Mouse (Mus musculus) lung, adult 10 weeks (tissue): Measurements from ENCODE around the gene Rnf6. TPM values are rescaled to one million over a fixed set of nuclear protein-coding genes. Genes with fewer than 3 reads are reported as not detected.

Source experiments
- polyA plus RNA-seq: library from polyadenylated mRNA; stranded (reverse); fragments of 350-450 nt; fragmentation: Illumina TruSeq; extraction: RNeasy Lipid Tissue Mini Kit (QIAGEN cat#74804); gene quantifications from one replicate; pipeline ENCODE4 v1.2.3, GENCODE M21; 2014; ENCODE audit warnings: low read depth, low replicate concordance; ENCODE audit not compliant: insufficient read depth

Rnf6 gene
- 17.4 TPM for polyA plus RNA-seq

DNA sequence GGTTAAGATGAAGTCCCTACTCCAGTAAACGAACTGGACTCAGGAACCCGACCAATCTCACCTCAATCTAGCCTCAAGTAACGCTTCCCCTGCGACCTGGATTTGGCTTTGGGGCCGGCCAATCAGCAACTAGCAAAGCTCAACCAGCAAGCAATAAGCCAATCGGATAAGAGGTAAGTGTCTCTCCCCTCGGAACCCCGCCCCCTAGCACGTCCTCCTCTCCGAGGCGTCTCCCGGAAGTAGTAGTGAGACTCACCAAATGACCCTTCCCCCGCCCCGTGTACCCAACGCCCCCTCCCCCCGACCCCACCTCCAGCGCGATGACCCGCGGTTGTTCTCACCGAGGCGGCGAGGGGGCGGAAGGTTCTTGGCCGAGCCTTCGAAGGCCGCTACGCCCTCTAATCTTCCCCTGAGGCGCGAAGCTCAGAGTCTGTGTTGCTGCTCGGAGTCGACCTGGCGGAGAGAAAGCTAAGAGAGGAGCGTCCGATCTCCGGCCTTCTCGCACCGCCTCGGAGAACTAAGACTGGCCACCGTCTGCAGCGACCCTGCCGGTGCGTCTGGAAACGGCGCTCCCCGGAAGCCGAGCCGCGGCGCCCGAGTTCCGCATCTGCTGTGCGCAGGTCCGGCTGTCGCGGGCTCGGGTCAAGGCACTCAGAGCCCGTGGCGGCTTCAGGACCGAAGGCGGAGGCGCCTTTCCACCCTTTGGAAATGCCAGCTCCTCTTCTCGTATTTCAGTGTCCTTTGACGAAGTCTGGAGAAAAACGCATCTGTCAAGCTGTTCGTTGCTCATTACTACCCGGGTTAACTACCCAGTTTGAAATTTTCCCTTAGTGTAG, at the start of gene Rnf6:
Rnf6 (minus strand) TSS at position 677 of the 836 bp plus-strand sequence.

DNA sequence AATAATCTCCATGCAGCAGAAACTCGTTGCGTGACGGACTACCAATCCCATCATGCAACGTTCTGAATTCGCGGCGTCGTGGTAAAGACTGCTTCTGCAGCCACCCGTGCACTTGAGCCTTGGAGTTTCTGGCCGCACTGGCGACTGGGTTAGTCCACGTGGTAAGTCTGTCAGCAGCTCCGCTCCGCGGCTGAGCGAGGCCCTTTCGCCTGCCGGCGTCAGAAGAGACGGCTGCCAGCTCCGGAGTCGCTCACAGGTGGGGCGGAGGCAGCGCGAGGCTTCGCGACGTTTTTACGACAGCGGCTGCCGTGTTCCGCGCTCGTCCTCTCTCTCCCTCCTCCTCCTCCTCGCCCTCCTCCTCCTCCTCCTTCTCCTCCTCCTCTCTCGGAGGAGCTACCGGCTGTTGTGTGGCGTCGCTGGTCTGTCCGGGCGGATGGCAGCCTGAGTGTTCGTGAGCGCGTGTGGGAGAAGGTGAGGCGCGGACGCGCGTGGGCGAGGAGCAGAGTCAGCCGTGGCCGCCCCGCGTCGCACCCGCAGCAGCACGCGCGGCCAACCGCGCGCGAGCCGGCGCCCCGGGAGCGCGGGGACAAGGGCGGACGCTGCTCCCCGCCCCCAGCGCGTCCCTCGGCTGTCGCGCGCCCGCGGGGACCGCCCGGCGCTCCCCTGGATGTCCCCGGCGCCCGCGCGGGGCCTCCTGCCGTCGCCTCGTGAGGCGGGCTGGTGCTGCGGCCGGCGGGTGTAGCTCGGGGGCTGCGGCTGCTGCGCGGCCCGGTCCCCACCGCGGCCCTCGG, 9.7 kb upstream of the Rnf6 start, which contains the start of gene Cdk8:
Cdk8 (plus strand) TSS at position 367 of the 791 bp plus-strand sequence.

DNA sequence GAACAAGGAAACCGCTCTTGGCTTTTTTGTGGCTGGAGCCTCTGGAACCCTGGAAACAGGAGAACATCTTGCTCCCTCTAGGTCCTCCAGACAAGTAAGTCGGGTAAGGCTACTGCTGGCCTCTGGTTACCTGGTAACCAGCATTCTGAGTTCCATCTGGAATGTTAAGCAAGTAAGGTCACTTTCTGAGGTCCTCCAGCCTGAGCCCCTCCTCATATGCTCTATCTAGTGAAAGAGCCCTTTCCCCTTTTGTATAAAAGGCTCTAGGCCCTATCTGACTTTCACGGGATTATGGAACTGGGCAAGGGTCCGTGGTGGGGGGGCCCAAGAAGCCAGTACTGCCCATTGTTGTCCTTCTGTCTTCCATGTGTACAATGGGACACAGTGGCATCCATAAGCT, 36.2 kb downstream of the Rnf6 start, which contains the start of gene 1700001J03Rik:
1700001J03Rik (minus strand) TSS at position 101 of the 400 bp plus-strand sequence.

DNA sequence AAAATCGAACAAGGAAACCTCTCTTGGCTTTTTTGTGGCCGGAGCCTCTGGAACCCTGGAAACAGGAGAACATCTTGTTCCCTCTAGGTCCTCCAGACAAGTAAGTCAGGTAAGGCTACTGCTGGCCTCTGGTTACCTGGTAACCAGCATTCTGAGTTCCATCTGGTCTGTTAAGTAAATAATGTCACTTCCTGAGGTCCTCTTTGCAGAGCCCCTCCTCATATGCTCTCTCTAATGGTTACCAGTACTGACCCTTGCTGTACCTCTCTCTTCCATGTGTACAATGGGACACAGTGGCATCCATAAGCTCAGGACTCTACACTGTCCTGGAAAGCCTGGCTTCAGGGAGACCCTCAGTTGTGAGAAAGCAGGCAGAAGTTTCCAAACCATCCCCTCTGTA, 50.7 kb downstream of the Rnf6 start, which contains the start of gene Gm6309:
Gm6309 (minus strand) TSS at position 101 of the 400 bp plus-strand sequence.

DNA sequence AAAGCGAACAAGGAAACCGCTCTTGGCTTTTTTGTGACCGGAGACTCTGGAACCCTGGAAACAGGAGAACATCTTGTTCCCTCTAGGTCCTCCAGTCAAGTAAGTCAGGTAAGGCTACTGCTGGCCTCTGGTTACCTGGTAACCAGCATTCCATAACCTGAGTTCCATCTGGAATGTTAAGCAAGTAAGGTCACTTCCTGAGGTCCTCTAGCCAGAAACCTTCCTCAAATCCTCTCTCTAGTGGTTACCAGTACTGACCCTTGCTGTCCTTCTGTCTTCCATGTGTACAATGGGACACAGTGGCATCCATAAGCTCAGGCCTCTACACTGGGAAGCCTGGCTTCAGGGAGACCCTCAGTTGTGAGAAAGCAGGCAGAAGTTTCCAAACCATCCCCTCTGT, 60.9 kb downstream of the Rnf6 start, which contains the start of gene Gm5565:
Gm5565 (minus strand) TSS at position 101 of the 400 bp plus-strand sequence.

Other genes starting within 250 kb of the Rnf6 start
- not detected for gene Cyp3a25, start 211.9 kb downstream of the Rnf6 start, polyA plus RNA-seq
- gene Cyp3a59, start 142.3 kb downstream of the Rnf6 start, polyA plus RNA-seq, result not detected
- not detected for gene Gm5565, start 61.0 kb downstream of the Rnf6 start, polyA plus RNA-seq
- gene Gm6309, start 50.8 kb downstream of the Rnf6 start, polyA plus RNA-seq, result not detected
- not detected for gene 1700001J03Rik, start 36.3 kb downstream of the Rnf6 start, polyA plus RNA-seq
- gene Cdk8, start 9.7 kb upstream of the Rnf6 start, polyA plus RNA-seq, result 11.7 TPM
- gene Wasf3, start 163.4 kb upstream of the Rnf6 start, polyA plus RNA-seq, result 3.6 TPM